In the genomic region with DNA sequence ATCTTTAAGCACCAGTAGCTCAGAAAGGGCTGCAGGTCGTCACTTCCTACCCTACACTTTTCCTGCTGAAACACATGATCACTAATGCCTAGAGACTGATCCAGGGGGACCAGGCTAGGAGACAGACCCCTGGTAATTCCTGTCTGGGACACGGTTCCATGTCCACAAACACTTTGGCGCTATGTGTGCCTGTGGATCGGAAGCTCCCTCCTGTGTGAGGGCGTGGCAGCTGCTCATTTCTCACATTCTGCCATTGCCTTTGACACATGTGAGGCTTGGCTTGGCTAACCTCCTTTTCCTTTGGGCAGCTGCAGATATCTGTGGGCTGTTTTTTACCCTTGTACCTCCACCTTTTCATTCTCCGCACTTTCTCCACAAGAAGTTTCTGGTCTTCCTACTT, we compare ENCODE assay signal across 26 mouse cellular contexts. TPM values are rescaled to one million over a fixed set of nuclear protein-coding genes. Genes with fewer than 3 reads are reported as not detected.
DNase-seq lines count a peak whose midpoint lies in the region; ATAC-seq lines count a peak whose summit lies in the region.
"Had no signal": no experiment of that assay in that cellular context is flagged by ENCODE, and none has a peak within 500 bp of the region (broad histone marks: within the 10 kb centered on the region; RNA-seq: fewer than 3 reads in every experiment).

No protein-coding gene starts in this region.

- H3K9me3 ChIP-seq in embryonic facial prominence, embryonic 13.5 days, result no peaks in the 10 kb centered on the region
- no peaks in the 10 kb centered on the region for H3K9me3 ChIP-seq in embryonic facial prominence, embryonic 10.5 days
- no peaks in the 10 kb centered on the region for H3K9me3 ChIP-seq in kidney, embryonic 15.5 days (replicated peaks)
- H3K9me3 ChIP-seq in midbrain, embryonic 11.5 days (ENCODE audit: control insufficient read depth, low read length), result no peaks in the 10 kb centered on the region
- no peaks in the 10 kb centered on the region for H3K9me3 ChIP-seq in midbrain, embryonic 10.5 days (replicated peaks)
- H3K9me3 ChIP-seq: heart, embryonic 13.5 days; midbrain, embryonic 12.5 days; neural tube, embryonic 12.5 days had no signal

- no peaks in the 10 kb centered on the region for H3K27me3 ChIP-seq in embryonic facial prominence, embryonic 13.5 days
- H3K27me3 ChIP-seq in embryonic facial prominence, embryonic 10.5 days (replicated peaks; ENCODE audit: low read depth, poor library complexity, severe bottlenecking), result no peaks in the 10 kb centered on the region
- H3K27me3 ChIP-seq in kidney, embryonic 15.5 days, result no peaks in the 10 kb centered on the region
- H3K27me3 ChIP-seq in midbrain, embryonic 11.5 days (ENCODE audit: control insufficient read depth, insufficient read depth, low read length), result no peaks in the 10 kb centered on the region
- H3K27me3 ChIP-seq in midbrain, embryonic 10.5 days (ENCODE audit: low read depth, poor library complexity, severe bottlenecking), result no peaks in the 10 kb centered on the region
- H3K27me3 ChIP-seq: CH12.LX; heart, embryonic 13.5 days; midbrain, embryonic 12.5 days; neural tube, embryonic 12.5 days had no signal

- ATAC-seq in embryonic facial prominence, embryonic 13.5 days (ENCODE audit: insufficient number of reproducible peaks, insufficient read depth, low FRiP score, low TSS enrichment, low read depth), result no peak
- no peak for ATAC-seq in kidney, embryonic 15.5 days (replicated peaks; ENCODE audit: low FRiP score)
- no peak for ATAC-seq in midbrain, embryonic 11.5 days (ENCODE audit: low FRiP score)
- ATAC-seq: activated CD4-positive, CD25-positive, alpha-beta regulatory T cell, adult 4 months had no signal

- no peak overlapping the region for H3K4me3 ChIP-seq in embryonic facial prominence, embryonic 13.5 days
- H3K4me3 ChIP-seq in embryonic facial prominence, embryonic 10.5 days, result no peak overlapping the region
- H3K4me3 ChIP-seq in kidney, embryonic 15.5 days (replicated peaks), result no peak overlapping the region
- H3K4me3 ChIP-seq in midbrain, embryonic 11.5 days (ENCODE audit: low read depth, low read length), result no peak overlapping the region
- no peak overlapping the region for H3K4me3 ChIP-seq in midbrain, embryonic 10.5 days
- H3K4me3 ChIP-seq: erythroblast, embryonic 14.5 days; gastrocnemius, adult 2 months; heart, embryonic 13.5 days; midbrain, embryonic 12.5 days; myocyte; neural tube, embryonic 12.5 days had no signal

- H3K9ac ChIP-seq in embryonic facial prominence, embryonic 13.5 days, result no peak overlapping the region
- no peak overlapping the region for H3K9ac ChIP-seq in kidney, embryonic 15.5 days
- H3K9ac ChIP-seq in midbrain, embryonic 11.5 days (ENCODE audit: low read length), result no peak overlapping the region
- H3K9ac ChIP-seq: heart, embryonic 13.5 days; liver, embryonic 14.5 days; midbrain, embryonic 12.5 days; neural tube, embryonic 12.5 days had no signal

- peaks cover 30% of the 10 kb centered on the region for H3K4me1 ChIP-seq in embryonic facial prominence, embryonic 13.5 days
- H3K4me1 ChIP-seq in embryonic facial prominence, embryonic 10.5 days, result peaks cover 29% of the 10 kb centered on the region
- peaks cover 19% of the 10 kb centered on the region for H3K4me1 ChIP-seq in kidney, embryonic 15.5 days
- peaks cover 6% of the 10 kb centered on the region; the same call in 1 of the 2 replicates for H3K4me1 ChIP-seq in midbrain, embryonic 11.5 days (ENCODE audit: control insufficient read depth, insufficient read depth, low read length)
- peaks cover 14% of the 10 kb centered on the region for H3K4me1 ChIP-seq in midbrain, embryonic 10.5 days

- 76% methylated on average over 6 of the region's 6 CpGs for WGBS in embryonic facial prominence, embryonic 13.5 days
- 82% methylated on average over 6 of the region's 6 CpGs for whole genome bisulfite sequencing in embryonic facial prominence, embryonic 10.5 days
- 69% methylated on average over 6 of the region's 6 CpGs for WGBS in kidney, embryonic 15.5 days
- 76% methylated on average over 6 of the region's 6 CpGs for WGBS in midbrain, embryonic 11.5 days
- WGBS in midbrain, embryonic 10.5 days, result 71% methylated on average over 6 of the region's 6 CpGs

- H3K4me2 ChIP-seq in embryonic facial prominence, embryonic 13.5 days, result peak overlapping the region; percentile 33
- no peak overlapping the region for H3K4me2 ChIP-seq in kidney, embryonic 15.5 days
- no peak overlapping the region for H3K4me2 ChIP-seq in midbrain, embryonic 11.5 days
- H3K4me2 ChIP-seq: heart, embryonic 13.5 days; midbrain, embryonic 12.5 days; neural tube, embryonic 12.5 days had no signal

- H3K27ac ChIP-seq in embryonic facial prominence, embryonic 13.5 days, result peak overlapping the region; percentile 62; the same call in 1 of the 2 replicates
- H3K27ac ChIP-seq in embryonic facial prominence, embryonic 10.5 days (replicated peaks), result no peak overlapping the region
- H3K27ac ChIP-seq in kidney, embryonic 15.5 days, result peak overlapping the region; percentile 41
- no peak overlapping the region for H3K27ac ChIP-seq in midbrain, embryonic 11.5 days (ENCODE audit: low read depth, low read length)
- H3K27ac ChIP-seq in midbrain, embryonic 10.5 days (replicated peaks), result no peak overlapping the region
- H3K27ac ChIP-seq: gastrocnemius, adult 2 months; heart, embryonic 13.5 days; liver, embryonic 14.5 days; midbrain, embryonic 12.5 days; neural tube, embryonic 12.5 days had no signal

- DNase-seq in embryonic facial prominence, embryonic 10.5 days (ENCODE audit: low spot score), result no peak
- DNase-seq in kidney, adult 9 months, result no peak
- peak; percentile 72 for DNase-seq in midbrain, embryonic 11.5 days (ENCODE audit: low spot score, missing footprints)
- no peak for DNase-seq in midbrain, embryonic 10.5 days (ENCODE audit: low spot score)
- no peak for DNase-seq in cerebellum, adult 18-20 months
- DNase-seq: adrenal gland, adult 2 months; adrenal gland, postnatal 36 days; cerebellum, adult 2 months; cerebellum, postnatal 14 days; gastrocnemius, adult 2 months; gastrocnemius, postnatal 36 days; heart, postnatal 10 days; liver; lung, adult 2 months; lung, postnatal 14 days; right cerebral cortex, adult 18-20 months had no signal

- H3K36me3 ChIP-seq in embryonic facial prominence, embryonic 13.5 days, result no peaks in the 10 kb centered on the region
- H3K36me3 ChIP-seq in embryonic facial prominence, embryonic 10.5 days (replicated peaks), result no peaks in the 10 kb centered on the region
- H3K36me3 ChIP-seq in kidney, embryonic 15.5 days, result no peaks in the 10 kb centered on the region
- no peaks in the 10 kb centered on the region for H3K36me3 ChIP-seq in midbrain, embryonic 11.5 days (ENCODE audit: control insufficient read depth, insufficient read depth, low read length)
- H3K36me3 ChIP-seq in midbrain, embryonic 10.5 days, result no peaks in the 10 kb centered on the region
- H3K36me3 ChIP-seq: heart, embryonic 13.5 days; midbrain, embryonic 12.5 days; neural tube, embryonic 12.5 days had no signal

RNA-seq across cellular contexts. Expression of a gene that starts 22.0 kb away (rescaled TPM):
- polyA plus RNA-seq in embryonic facial prominence, embryonic 13.5 days (2015; fragmentation: Nextera tagmentation; extraction: Ambion mirVana), result 22.9 and 23.4 TPM in 2 replicates
- polyA plus RNA-seq in embryonic facial prominence, embryonic 10.5 days (2016; fragmentation: Nextera tagmentation; extraction: Ambion mirVana), result 16.3 and 19.5 TPM in 2 replicates
- polyA plus RNA-seq in kidney, embryonic 15.5 days (2015; fragmentation: Nextera tagmentation; extraction: Ambion mirVana), result 34.8 and 36.4 TPM in 2 replicates
- 16.7 and 21.7 TPM in 2 replicates for polyA plus RNA-seq in midbrain, embryonic 11.5 days (2014; fragmentation: Nextera tagmentation; extraction: Ambion mirVana)
- polyA plus RNA-seq in midbrain, embryonic 10.5 days (2016; fragmentation: Nextera tagmentation; extraction: Ambion mirVana), result 14.2 and 15.3 TPM in 2 replicates

Comparison
In these comparisons a context has a peak if more than half of its experiments do, and no peak if none do; other contexts are left out.
1. H3K27ac ChIP-seq: peak in embryonic facial prominence, embryonic 13.5 days (single experiment) and kidney, embryonic 15.5 days (single experiment); none in embryonic facial prominence, embryonic 10.5 days (single experiment), midbrain, embryonic 11.5 days (single experiment) and midbrain, embryonic 10.5 days (single experiment).